Mouse (Mus musculus) heart, postnatal 0 days (tissue): Measurements from ENCODE around the gene Bud13.

ENCODE experiments used
- CTCF ChIP-seq: IDR thresholded peaks from 2 replicates; pipeline ENCODE4 v1.5.1; 2016; ENCODE audit warnings: antibody characterized with exemption, control low read depth, low read depth
- EP300 ChIP-seq: IDR thresholded peaks from 2 replicates; pipeline ENCODE4 v1.6.1; 2016; ENCODE audit warnings: antibody characterized with exemption, low read depth

DNA sequence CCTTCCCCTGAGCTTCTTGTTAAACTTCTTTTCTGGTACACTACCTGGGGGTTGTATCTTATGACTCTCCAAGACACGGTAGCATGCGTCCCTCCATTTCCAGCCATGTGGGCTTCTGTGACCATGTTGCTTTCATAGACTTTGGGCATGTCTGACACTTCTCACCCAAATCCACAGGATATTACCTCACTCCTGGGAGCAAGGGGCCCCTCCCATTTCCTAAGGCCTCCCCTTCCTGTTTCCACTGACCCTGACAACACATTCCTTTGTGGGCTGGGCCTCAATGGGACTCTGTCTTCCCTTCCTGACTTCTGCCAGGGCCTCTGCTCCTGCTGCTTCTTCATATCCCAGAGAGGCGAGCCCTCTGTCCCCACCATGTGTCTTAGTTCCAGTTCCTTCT lies 25.3 kb upstream of the Bud13 start:
- TF ChIP-seq CTCF (no peak), EP300 (no peak)
